Mouse (Mus musculus) granulocyte monocyte progenitor cell, adult 5-6 weeks (primary cell): ENCODE measurements around the gene Ablim1. TPM values are rescaled to one million over a fixed set of nuclear protein-coding genes. Genes with fewer than 3 reads are reported as not detected.

Experiments used
- ATAC-seq: replicated peaks from 2 replicates; pipeline ENCODE4 v1.8.0; 2016; ENCODE audit warnings: mild to moderate bottlenecking, moderate TSS enrichment, inconsistent platforms; ENCODE audit not compliant: poor library complexity, severe bottlenecking
- total RNA-seq, 2 experiments: library from RNA; stranded (forward) in 1 of 2; stranded (reverse) in 1 of 2; fragments of 200-712, 200-1000 nt in 1 of 2; fragments of >200 nt in 1 of 2; fragmentation: Nextera tagmentation in 1 of 2; gene quantifications; 2 replicates each; pipeline ENCODE4 v1.2.3; 2014 to 2017

Gene Ablim1
- total RNA-seq, 2 experiments from 2014 or later = 8.0 to 9.4 TPM

DNA sequence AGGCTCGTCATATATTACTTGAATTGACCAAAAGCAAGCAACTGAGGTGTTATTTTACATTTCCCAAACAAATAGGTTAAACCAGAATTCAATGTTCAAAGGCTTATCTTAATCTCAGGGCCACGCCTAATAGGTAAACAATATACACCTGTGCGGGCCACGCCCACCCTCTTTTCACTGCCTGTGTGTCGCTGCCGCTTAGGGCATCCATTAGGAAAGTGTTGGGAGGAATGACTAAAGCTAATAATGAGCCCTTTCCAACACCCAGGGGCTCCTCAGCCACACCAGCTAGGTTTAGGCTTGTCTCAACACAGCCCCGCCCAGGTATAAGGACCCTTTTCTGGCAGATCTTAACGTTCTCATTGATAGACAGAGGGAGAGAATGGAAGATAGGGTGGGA is 118.1 kb downstream of the Ablim1 start:
- ATAC-seq = no peak

GRCm38 (mm10) chr19:57195169-57195930 is 119.4 kb downstream of the Ablim1 start:
- ATAC-seq = no peak

DNA sequence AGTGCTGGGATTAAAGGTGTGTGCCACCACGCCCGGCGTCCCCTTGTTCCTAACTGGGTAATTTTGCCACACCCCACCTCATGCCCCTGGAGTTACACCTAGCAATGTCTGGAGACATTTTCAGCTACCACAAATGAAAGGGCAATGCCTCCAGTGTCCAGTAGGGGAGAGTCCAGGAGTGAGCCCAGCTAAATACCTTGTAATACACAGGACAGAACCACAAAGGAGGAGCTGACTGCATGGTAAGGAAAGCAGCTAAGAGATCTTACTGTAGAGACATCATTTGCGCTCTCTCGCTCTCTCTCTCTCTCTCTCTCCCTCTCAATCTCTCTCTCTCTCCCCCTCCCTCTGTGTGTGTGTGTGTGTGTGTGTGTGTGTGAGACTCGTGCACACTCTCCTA is 120.8 kb downstream of the Ablim1 start:
- peak; percentile 54 for ATAC-seq

- no peak for ATAC-seq
Observed at GRCm38 (mm10) chr19:57193382-57193781, 121.3 kb downstream of the Ablim1 start.

GRCm38 (mm10) chr19:57191109-57191508 is 123.6 kb downstream of the Ablim1 start:
- no peak for ATAC-seq

DNA sequence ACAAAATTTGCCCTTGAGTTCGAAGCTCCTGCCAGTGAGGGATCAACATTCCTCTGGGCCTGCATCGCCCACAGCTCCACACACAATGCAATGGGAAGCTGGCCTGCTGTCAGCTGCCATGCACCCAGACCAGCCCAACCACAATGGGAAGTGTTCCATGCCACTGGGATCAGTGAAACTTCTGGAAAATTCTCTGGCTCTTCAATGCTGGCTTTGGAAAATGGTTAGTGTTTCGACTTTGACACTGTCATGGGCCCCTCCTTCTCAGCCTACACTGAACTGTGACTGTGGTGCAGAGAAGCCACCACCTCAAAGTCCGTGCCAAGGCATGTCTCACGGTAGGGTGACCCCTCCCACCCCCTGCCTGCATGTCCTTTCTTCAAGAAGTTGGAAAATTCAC is 125.3 kb downstream of the Ablim1 start:
- ATAC-seq = no peak

DNA sequence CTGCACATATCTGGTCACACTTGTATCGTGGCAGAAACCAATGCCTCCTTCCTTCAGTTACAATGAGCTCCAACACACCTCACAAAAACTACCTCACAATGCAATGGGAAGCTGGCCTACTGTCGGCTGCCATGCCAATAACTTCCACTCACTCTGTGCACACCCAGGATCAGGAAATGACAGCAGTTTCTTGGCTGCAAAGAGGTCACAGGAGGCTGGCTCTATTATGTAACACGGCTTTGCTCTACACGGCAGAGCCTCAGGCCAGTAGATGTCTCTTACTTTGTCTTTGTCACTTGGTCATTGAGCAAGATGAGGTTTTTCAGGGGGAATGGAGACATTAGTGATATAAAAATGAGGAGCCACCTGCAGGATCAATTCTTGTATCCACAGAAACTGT is 126.2 kb downstream of the Ablim1 start:
- peak; percentile 78 for ATAC-seq

GRCm38 (mm10) chr19:57185021-57185420 is 129.7 kb downstream of the Ablim1 start:
- ATAC-seq = no peak

DNA sequence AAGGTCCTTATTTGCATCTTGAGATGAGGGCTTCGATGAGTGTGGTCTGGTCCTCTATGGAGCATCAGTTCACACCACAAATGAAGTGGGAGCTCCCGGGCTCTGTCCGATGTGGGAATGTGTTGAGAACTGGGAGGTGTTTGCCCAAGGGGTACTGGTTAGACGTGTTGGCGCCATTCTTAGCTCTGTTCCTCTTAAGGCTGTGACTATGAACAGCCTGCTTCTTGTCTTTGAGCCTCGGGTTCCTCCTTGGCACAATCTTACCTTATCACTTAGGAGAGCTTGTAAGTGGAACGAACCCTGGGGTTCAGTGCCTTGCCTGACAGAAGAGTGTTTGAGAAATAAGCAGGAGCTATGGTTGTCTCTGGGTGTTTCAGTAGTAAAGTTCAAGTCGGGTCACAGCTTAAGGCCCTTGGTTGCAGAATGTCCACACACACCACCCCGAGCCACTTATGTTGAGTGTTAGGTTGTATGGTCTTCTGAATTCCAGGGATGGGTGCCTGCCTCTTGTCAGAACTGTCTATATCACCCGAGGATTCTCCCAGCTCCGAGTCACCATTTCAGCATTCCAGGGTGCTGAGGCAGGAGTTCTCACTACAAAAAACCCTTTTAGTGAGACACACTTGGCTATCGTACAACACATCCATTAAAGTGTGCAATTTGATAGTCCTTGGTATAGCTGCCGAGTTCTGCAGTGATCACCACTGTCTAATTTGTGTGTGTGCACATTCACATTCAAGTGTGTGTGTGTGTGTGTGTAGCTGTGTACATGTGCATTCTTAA is 131.6 kb downstream of the Ablim1 start:
- no peak for ATAC-seq

DNA sequence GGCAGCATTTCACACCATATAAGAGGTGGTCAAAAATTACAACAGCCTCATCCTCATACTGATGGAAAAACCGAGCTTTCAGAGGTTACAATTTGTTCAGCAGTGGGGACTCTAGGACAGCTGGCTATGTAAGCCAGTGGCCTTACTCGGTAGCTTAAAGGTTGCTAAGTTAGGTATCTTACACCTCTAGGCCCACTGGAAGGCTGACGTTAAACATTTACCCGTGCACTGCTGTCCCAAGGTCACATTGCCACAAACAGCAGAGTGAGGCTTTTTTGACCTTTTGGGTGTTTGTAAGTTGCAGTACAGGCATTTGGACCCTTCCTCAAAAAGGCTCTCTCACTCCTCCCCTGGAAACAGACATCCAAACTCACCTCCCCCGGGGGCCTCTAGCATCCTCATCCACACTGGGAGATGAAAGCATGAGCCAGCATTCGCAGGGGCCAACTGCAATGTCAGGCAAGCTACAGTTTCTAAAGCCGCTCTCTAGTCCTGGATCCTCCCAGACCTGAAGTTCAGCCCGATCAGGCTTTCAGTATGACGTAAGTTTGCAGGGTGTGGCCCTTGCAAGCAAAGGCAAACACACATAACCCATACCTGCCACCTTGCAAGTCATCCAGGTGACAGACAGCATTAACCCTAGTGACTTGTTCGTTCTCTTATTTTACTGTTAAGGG is 132.7 kb downstream of the Ablim1 start:
- ATAC-seq = no peak

DNA sequence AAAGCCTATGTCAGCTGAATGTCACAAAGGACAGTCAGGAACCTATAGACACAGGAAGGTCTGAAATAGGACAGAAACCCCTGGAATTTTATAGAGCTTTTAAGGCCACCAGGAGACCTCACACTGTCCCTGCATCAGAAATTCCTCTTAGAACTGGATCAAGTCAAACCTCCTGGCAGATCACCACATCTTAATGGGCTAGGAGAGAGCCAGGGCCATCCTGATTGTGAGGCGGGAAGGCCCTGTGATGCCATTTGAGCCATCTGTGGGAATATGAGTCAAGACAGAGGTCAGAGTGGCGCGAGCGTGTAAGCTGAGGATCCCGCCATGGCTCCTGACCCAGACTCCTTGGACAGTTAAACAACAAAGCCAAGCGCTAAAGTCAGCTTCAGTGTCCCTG is 133.4 kb downstream of the Ablim1 start:
- ATAC-seq = no peak

- no peak for ATAC-seq
Observed at GRCm38 (mm10) chr19:57180908-57181307, 133.8 kb downstream of the Ablim1 start.

DNA sequence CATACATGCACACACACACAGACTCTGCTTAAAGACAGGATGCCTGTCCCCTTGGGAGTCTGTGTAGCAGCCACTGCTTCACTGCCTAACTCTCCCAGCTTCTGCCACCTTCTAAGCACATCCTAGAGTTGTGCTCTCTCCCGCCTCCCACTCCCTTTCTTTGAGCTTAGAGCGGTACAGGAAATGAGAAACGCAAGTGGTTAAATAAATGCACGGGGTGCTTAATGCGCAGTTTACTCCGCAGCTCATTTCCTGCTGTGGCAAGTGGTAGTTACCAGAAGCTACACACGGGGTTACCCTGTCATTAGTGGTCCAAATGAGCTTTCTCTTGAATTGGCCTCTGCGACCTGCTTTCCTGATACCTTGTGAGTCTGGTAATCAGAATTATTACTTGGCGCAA is 134.4 kb downstream of the Ablim1 start:
- no peak for ATAC-seq

DNA sequence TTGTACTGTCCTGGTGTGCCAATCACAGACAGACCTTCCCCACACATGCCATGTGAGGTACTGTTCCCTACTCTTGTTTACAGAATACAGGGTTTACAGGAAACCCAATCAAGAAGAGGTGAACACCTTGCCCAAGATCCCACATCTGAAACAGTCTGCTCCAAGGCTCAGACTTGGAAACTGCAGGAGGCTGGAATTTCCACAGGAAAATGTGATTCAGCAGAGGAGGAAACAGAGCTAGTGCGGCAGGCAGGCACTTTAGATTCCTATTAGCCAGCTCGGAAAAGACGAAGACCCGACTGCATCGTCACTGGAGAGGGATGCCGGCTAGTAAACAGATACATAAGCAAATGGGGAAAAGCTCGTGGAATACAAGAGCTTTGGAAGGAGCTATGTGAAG is 135.4 kb downstream of the Ablim1 start:
- no peak for ATAC-seq

DNA sequence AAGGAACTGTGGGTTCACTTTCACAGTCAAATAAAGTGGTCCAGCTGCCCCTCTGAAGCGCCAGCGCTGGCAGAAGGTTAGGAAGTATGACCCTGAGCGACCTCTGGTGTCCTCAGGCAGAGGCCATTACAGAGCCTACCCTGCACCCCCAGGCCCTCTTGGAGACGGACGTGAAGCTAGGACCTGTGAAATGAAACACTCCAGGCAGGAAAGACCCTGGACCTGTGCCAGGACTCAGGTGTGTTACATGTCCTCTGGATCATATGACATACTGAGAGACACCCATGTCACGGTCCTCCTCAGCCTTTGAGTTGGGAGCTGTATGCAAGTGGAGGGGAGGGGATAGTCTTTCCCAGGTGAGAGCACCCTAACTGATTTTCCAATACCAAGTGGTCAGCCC is 137.4 kb downstream of the Ablim1 start:
- no peak for ATAC-seq

GRCm38 (mm10) chr19:57175077-57175476 is 139.6 kb downstream of the Ablim1 start:
- ATAC-seq = no peak

GRCm38 (mm10) chr19:57174541-57174940 is 140.2 kb downstream of the Ablim1 start:
- no peak for ATAC-seq

- ATAC-seq = no peak
Observed at GRCm38 (mm10) chr19:57174045-57174444, 140.7 kb downstream of the Ablim1 start.

DNA sequence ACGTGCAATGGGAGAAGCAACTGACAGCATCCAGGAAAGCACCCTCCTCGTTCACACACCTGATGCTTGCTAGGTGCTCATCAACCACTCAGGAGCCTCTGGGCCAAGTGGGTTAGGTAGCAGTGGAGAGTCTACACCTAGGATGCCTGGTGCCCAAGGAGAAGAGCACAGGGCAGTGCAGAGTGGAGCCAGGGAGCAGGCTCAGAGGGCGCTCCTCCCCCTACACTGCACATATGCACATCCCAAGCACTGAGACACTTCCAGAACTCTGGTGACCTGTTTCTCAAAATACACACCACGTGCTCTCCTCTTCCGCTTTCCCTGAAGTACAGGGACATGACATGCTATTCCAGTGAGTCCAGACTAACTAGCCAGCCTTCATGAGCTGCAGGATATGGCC is 142.4 kb downstream of the Ablim1 start:
- no peak for ATAC-seq

DNA sequence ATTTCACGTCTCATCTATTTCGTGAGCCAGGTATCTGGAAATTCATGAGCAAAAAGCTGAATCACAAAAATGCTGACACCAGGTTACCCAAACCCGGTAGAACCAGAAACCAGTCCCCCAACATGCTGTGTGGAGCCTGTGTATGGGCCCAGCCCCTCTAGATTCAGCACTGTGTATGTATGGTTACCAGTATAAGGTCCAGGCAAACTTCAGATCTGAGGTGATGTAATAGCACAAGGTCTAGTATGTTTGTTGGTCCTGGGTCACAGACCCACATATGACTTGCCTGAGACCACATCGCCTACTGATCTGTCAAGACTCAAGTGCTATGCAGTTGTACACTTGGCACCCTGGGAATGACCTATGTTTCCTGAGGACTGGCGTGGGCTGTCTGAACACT is 143.8 kb downstream of the Ablim1 start:
- ATAC-seq = no peak

DNA sequence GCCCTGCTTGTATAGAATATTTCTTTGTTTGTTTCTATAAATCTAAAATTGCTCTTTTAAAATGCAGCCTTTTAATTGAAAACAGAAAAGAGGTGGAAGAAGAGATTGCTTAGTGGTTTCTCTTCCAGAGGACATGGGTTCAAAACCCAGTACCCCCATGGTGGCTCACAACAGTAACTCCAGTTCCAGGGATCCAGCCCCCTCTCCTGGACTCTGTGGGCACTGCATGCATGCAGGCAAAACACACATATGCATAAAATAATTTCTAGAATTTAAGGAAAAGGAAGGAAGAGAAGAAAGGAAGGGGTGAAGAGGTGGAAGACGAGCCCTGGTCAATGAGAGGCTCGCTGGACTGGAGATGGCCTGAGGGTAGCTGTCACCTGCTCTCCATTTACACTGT is 145.2 kb downstream of the Ablim1 start:
- no peak for ATAC-seq
